Mouse (Mus musculus): ENCODE results near the gene Agfg2. TPM values are rescaled to one million over a fixed set of nuclear protein-coding genes. Genes with fewer than 3 reads are reported as not detected.

Agfg2 gene
- polyA plus RNA-seq (2012; rRNA removed) = 19.2 and 20.4 TPM in 2 replicates

DNA sequence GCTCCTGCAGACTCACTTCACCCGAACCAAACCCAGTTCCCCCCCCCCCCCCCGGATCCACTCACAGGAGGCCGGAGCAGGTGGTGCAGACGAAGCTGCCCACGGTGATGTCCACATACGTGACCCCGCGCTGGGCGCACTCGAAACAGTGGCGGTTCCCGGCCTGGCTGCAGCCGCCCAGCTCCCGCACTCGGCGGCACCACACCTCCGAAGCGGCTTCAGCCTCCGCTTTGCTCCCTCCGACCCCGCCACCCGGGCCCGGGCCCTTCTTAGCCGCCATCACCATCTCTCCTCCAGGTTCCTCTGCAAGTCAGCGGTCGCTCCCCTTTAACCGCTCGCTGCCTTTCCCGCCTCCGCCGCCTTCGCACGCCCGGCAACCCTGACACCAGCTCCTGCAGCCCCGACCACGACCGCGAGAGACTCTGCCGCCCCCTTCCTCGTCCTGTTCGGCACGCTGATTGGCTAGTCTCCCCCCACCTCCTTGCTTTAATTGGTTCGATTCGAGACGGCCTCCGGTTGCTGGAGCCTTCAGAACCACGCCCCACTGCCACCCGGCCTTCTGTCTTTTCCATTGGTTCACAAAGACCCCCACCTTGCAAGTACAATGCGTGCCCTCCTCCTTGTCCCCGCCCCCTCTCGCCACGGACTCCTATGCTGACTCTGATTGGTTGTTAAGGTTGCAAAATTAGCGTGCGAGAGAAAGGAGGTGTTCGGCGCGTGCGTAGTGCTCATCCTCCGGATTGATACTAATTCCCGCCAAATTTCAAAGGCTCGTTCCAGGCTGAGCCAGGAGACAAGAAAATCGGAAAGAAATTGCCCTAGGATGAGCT, at the start of gene Agfg2:
Gene Agfg2, minus strand, starts transcription at position 433 of the 830 bp plus-strand sequence.

DNA sequence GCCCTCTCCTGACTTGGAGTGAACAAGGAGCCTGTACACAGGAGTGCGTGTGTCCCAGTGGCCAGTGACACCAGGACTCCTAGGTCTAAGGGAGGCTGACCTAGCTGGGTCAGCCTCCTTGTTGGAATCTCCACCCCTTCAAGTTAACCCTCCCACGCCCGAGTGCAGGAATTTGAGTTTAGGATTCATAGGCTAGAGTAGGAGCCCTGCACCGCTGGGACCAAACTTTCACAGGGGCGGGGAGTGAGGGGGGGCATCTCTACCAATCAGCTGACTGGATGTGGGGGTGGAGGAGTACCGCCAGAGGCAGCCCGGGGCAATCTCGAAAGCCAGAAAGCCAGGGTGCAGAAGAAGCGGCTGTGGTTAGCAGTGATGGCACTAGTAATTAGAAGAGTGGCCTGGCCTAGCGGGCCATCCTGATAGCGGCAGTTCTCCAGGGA, 38.9 kb downstream of the Agfg2 start, which contains the start of gene Irs3:
Gene Irs3, minus strand, starts transcription at position 63 of the 440 bp plus-strand sequence.

DNA sequence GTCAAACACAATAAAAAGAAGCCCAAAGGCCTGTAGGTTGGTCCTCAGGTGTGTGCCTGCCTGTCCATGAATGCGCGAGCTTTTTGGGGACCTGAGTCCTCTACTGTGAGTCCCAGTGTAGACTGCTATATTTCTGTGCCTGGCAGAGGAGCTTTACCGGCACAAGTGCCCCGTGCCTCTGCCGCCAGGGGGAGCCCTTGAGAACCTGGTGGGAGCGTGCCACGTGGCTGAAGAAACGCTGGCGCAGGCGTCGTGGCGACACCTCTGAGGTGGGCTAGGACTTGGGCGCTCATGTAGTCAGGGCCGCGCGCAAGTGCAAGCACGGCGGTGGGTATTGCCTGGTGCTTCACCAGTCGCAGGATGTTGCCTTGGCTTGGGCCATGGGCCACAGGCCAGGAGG, 43.5 kb downstream of the Agfg2 start, which contains the start of gene Sap25:
Gene Sap25, plus strand, starts transcription at position 281 of the 400 bp plus-strand sequence.

DNA sequence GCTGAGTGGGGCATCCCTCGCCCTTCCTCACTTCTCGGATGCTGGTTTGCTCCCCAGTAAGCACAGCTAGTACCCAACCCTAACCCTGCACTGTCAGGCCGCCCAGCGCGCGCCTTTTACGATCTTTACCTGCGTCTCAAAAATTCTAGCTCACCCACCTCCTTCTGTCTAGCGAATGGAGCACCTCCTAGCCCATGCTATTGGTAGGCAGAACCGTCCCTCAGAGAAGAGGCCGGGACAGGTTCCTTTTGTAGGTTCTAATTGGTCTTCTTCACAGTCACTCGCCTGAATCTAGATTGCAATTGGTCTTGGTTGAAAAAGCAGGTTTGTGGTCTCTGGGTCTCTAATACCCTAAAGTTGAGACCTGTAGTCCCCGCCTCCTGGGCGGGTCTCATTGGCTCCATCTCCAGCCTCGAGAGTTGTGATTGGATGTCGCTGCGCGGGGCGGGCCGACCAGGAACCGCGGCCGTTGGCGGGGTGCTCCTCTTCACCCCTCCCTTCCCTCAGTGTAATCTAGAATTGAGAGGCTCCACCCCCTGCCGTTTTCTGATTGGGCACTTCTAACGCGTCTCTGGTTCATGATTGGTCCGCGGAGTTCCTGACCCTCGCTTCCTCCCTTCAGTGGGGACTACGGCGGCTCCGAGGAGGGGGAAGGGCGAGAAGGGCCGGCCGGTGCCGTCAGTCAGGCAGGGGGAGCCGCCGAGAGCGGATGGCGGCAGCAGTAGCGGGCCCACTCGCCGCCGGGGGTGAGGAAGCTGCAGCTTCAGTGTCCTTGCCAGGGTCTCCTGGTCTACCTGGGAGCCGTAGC, 55.8 kb downstream of the Agfg2 start, which contains the start of the genes Fbxo24, Lrch4 and Gm20605:
Gene Fbxo24, minus strand, starts transcription at position 505 of the 808 bp plus-strand sequence.
Gene Lrch4, plus strand, starts transcription at position 624 of the 808 bp plus-strand sequence.
Gene Gm20605, plus strand, starts transcription at position 678 of the 808 bp plus-strand sequence.

DNA sequence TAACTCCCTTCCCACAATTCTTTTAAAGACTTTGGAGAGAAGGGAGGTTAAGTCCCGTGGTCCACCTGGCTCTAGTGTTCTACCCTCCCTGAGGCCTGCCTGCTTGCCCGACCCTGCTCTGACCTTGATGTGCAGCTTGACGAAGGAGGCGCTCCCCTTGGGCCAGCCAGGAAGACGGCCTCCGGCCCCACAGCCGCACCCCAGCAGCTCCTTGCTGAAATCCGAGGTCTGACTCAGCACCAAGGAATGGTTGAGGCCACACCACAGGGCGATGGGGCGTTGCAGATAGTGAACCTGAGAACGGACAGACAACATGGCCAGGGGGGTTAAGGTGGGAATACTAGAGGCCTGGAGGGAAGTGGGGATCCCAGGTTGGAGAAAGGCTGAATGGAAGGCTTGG, 71.0 kb downstream of the Agfg2 start, which contains the start of gene Pcolce:
Gene Pcolce, minus strand, starts transcription at position 235 of the 400 bp plus-strand sequence.

DNA sequence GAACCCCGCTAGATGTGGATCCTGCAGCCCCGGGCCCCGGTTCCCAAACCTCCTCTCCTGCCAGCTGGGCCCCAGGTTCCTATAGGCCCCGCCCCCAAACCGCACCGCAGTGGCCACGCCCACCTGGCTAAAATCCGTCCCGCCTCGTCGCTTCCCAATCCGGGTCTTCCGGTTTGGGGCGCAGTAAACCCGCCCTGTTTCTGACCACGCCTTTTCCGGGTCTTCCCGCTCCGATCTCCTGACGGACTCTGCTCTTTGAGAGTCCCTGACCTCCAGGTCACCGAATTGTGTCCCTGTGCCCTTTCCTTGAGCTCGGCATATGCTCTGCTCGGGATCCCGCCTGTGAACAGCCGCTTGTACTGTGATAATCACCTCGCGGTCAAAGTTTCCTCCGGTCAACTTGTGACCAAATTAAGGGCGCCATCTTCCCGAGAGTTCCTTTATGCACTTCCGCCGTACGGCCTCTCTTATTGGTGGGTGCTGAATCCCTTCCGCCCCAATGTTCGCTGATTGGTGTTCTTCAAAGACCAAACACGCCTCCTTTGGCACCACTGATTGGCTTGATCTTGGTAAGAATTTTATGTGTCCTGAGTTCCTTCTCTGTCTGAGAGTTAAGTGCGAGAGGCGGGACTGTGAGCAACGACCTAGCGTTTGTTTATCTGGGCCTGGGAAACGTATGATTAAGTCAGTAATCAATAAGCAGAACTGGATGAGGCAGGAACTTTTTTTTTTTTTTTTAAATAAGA, 83.7 kb downstream of the Agfg2 start, which contains the start of gene Mospd3:
Gene Mospd3, minus strand, starts transcription at position 440 of the 746 bp plus-strand sequence.

Other genes starting within 250 kb of the Agfg2 start
- 0.07 and 0.09 TPM in 2 replicates for gene Zan, start 207.7 kb downstream of the Agfg2 start, polyA plus RNA-seq (2012; rRNA removed)
- gene Pop7, start 182.2 kb downstream of the Agfg2 start, polyA plus RNA-seq (2012; rRNA removed) = 16.7 and 18.2 TPM in 2 replicates
- 5.3 and 7.3 TPM in 2 replicates for gene Gigyf1, start 166.2 kb downstream of the Agfg2 start, polyA plus RNA-seq (2012; rRNA removed)
- gene Epo, start 151.5 kb downstream of the Agfg2 start, polyA plus RNA-seq (2012; rRNA removed) = 0.21 and 0.31 TPM in 2 replicates
- 221 and 236 TPM in 2 replicates for gene Gnb2, start 151.2 kb downstream of the Agfg2 start, polyA plus RNA-seq (2012; rRNA removed)
- gene Actl6b, start 131.2 kb downstream of the Agfg2 start, polyA plus RNA-seq (2012; rRNA removed) = 0.03 TPM in 1 of 2 replicates, not detected in the other
- 93.7 and 104 TPM in 2 replicates for gene Tfr2, start 114.9 kb downstream of the Agfg2 start, polyA plus RNA-seq (2012; rRNA removed)
- 21.8 and 24.5 TPM in 2 replicates for gene Mospd3, start 83.7 kb downstream of the Agfg2 start, polyA plus RNA-seq (2012; rRNA removed)
- gene Pcolce, start 70.9 kb downstream of the Agfg2 start, polyA plus RNA-seq (2012; rRNA removed) = 15.0 and 17.2 TPM in 2 replicates
- gene Fbxo24, start 55.7 kb downstream of the Agfg2 start, polyA plus RNA-seq (2012; rRNA removed) = 0.06 and 0.07 TPM in 2 replicates
- gene Lrch4, start 55.6 kb downstream of the Agfg2 start, polyA plus RNA-seq (2012; rRNA removed) = 14.4 and 18.0 TPM in 2 replicates
- 4.7 and 6.0 TPM in 2 replicates for gene Gm20605, start 55.6 kb downstream of the Agfg2 start, polyA plus RNA-seq (2012; rRNA removed)
- gene Sap25, start 43.4 kb downstream of the Agfg2 start, polyA plus RNA-seq (2012; rRNA removed) = 17.2 and 17.3 TPM in 2 replicates
- gene Irs3, start 39.0 kb downstream of the Agfg2 start, polyA plus RNA-seq (2012; rRNA removed) = 0.05 and 0.07 TPM in 2 replicates
- gene Nyap1, start 56.9 kb upstream of the Agfg2 start, polyA plus RNA-seq (2012; rRNA removed) = 1.2 and 1.6 TPM in 2 replicates
- gene Tsc22d4, start 61.0 kb upstream of the Agfg2 start, polyA plus RNA-seq (2012; rRNA removed) = 25.1 and 29.8 TPM in 2 replicates
- gene Ppp1r35, start 94.1 kb upstream of the Agfg2 start, polyA plus RNA-seq (2012; rRNA removed) = 17.8 and 17.9 TPM in 2 replicates
- gene Mepce, start 102.9 kb upstream of the Agfg2 start, polyA plus RNA-seq (2012; rRNA removed) = 11.2 and 11.4 TPM in 2 replicates
- gene Zcwpw1, start 103.1 kb upstream of the Agfg2 start, polyA plus RNA-seq (2012; rRNA removed) = 2.7 and 3.0 TPM in 2 replicates
- gene Pilra, start 151.6 kb upstream of the Agfg2 start, polyA plus RNA-seq (2012; rRNA removed) = 8.3 and 9.1 TPM in 2 replicates
- gene Pilrb1, start 173.4 kb upstream of the Agfg2 start, polyA plus RNA-seq (2012; rRNA removed) = 10.7 and 12.0 TPM in 2 replicates
- 13.2 and 13.6 TPM in 2 replicates for gene Pilrb2, start 187.1 kb upstream of the Agfg2 start, polyA plus RNA-seq (2012; rRNA removed)
- 17.9 and 21.6 TPM in 2 replicates for gene Cyp3a13, start 236.9 kb upstream of the Agfg2 start, polyA plus RNA-seq (2012; rRNA removed)

Data from liver, embryonic 18 days (tissue).